Mouse (Mus musculus) C2C12 (cell line): ENCODE measurements at regions not wholly inside any gene's neighbourhood (a gene's known extent, or its start where the extent isn't known, plus 50 kb on each side); places are given as distances from the start of the nearest gene placed in this dataset.

Experiments used
- CTCF ChIP-seq: IDR thresholded peaks from one replicate; pipeline ENCODE4 v1.5.1; 2011; ENCODE audit not compliant: control insufficient read depth, insufficient read depth, insufficient read length
- MAX ChIP-seq: IDR thresholded peaks from one replicate; pipeline ENCODE4 v1.6.1; 2011; ENCODE audit warnings: mild to moderate bottlenecking, control low read depth
- MYOD1 ChIP-seq: IDR thresholded peaks from one replicate; pipeline ENCODE4 v1.6.1; 2011; ENCODE audit warnings: low read depth; ENCODE audit not compliant: control insufficient read depth, insufficient read length
- USF1 ChIP-seq: IDR thresholded peaks from one replicate; pipeline ENCODE4 v1.6.1; 2011; ENCODE audit warnings: low read depth, mild to moderate bottlenecking, control low read depth, moderate library complexity

- TF ChIP-seq CTCF (no peak), USF1 (no peak), MYOD1 (no peak), MAX (no peak)
Measured at GRCm38 (mm10) chr9:101342887-101343286, 91.3 kb upstream of the Ppp2r3a start.
